Mouse (Mus musculus): ENCODE data around the gene Ttll5. TPM values are rescaled to one million over a fixed set of nuclear protein-coding genes. Genes with fewer than 3 reads are reported as not detected.

Ttll5 gene
- polyA plus RNA-seq (2012; rRNA removed) (5.6 and 6.2 TPM in 2 replicates), polyA plus RNA-seq (2014; fragmentation: Nextera tagmentation; extraction: Ambion mirVana) (6.4 and 7.1 TPM in 2 replicates)

- H3K36me3 ChIP-seq (replicated peaks; ENCODE audit: control insufficient read depth, insufficient read depth, low read depth), result peaks cover 7% of the 10 kb centered on the region
- TF ChIP-seq EP300 (IDR thresholded peaks at IDR 0.05; ENCODE audit: low read depth), result peak; percentile 25; the same call in 1 of the 2 replicates
- no peak for TF ChIP-seq CTCF (IDR thresholded peaks at IDR 0.05; ENCODE audit: low read depth)
- H3K9me3 ChIP-seq (ENCODE audit: control insufficient read depth, low read length), result no peaks in the 10 kb centered on the region
- H3K27ac ChIP-seq, result peak within 1 kb of the TSS; percentile 75
- H3K27me3 ChIP-seq (ENCODE audit: control insufficient read depth, insufficient read depth, low read length), result no peaks in the 10 kb centered on the region
- H3K4me1 ChIP-seq (replicated peaks; ENCODE audit: control insufficient read depth in 2 of 2, insufficient read depth in 2 of 2, low read length in 1 of 2), result peaks cover 8 to 9% of the 10 kb centered on the region in 2 experiments; a peak in 3 of 4 replicates
- H3K4me2 ChIP-seq (ENCODE audit: low read depth), result peak within 1 kb of the TSS; percentile 81
- under 1% methylated on average over 67 of the region's 67 CpGs for WGBS (ENCODE audit: insufficient replicate concordance)
- ATAC-seq (ENCODE audit: insufficient read depth) (peak; percentile 95), DNase-seq (ENCODE audit: low read depth in 3 of 3, low spot score in 3 of 3) (peak; percentile 94 to 96 (median 96))
- peak within 1 kb of the TSS; percentile 84 for H3K9ac ChIP-seq (replicated peaks)
- peak within 1 kb of the TSS; percentile 65 to 90 for H3K4me3 ChIP-seq (ENCODE audit: insufficient read depth in 1 of 2, low read depth in 2 of 2, low read length in 2 of 2)
Observed at GRCm38 (mm10) chr12:85824438-85825264, at the start of gene Ttll5, which contains the start of gene Erg28. Ttll5 (plus strand) TSS chr12:85824659. Erg28 (minus strand) TSS chr12:85824550.

DNA sequence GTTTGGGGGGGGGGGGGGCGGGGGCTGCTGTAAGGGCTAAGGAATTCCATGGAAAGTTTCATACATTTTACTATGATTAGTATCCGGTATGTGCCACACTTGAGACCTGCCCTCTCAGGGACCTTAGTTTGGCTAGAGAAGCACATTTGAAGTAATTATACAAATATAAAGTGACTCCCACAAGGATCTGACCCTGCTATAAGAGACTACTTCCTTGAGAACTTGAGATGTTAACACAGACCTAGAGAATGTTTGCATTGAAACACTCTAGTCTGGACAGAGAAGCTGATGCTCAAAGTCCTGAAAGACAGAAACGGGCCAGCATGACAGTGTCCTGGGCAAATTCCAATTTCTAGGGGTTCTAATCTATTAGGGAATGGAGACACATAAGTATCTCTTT is 45.5 kb upstream of the Ttll5 start:
- no peaks in the 10 kb centered on the region for H3K4me1 ChIP-seq (replicated peaks; ENCODE audit: control insufficient read depth in 2 of 2, insufficient read depth in 2 of 2, low read length in 1 of 2)
- H3K4me3 ChIP-seq (ENCODE audit: insufficient read depth in 1 of 2, low read depth in 2 of 2, low read length in 2 of 2), result no peak overlapping the region
- H3K4me2 ChIP-seq (ENCODE audit: low read depth), result no peak overlapping the region
- DNase-seq (ENCODE audit: low read depth in 3 of 3, low spot score in 3 of 3), result no peak
- H3K27ac ChIP-seq, result no peak overlapping the region
- no peak for TF ChIP-seq EP300 (IDR thresholded peaks at IDR 0.05; ENCODE audit: low read depth)
- TF ChIP-seq CTCF (IDR thresholded peaks at IDR 0.05; ENCODE audit: low read depth), result no peak
- H3K9ac ChIP-seq (replicated peaks), result no peak overlapping the region
- H3K36me3 ChIP-seq (replicated peaks; ENCODE audit: control insufficient read depth, insufficient read depth, low read depth), result no peaks in the 10 kb centered on the region
- H3K27me3 ChIP-seq (ENCODE audit: control insufficient read depth, insufficient read depth, low read length), result no peaks in the 10 kb centered on the region
- ATAC-seq (ENCODE audit: insufficient read depth), result no peak
- 56% methylated on average over 3 of the region's 3 CpGs for WGBS (ENCODE audit: insufficient replicate concordance)
- H3K9me3 ChIP-seq (ENCODE audit: control insufficient read depth, low read length), result no peaks in the 10 kb centered on the region

DNA sequence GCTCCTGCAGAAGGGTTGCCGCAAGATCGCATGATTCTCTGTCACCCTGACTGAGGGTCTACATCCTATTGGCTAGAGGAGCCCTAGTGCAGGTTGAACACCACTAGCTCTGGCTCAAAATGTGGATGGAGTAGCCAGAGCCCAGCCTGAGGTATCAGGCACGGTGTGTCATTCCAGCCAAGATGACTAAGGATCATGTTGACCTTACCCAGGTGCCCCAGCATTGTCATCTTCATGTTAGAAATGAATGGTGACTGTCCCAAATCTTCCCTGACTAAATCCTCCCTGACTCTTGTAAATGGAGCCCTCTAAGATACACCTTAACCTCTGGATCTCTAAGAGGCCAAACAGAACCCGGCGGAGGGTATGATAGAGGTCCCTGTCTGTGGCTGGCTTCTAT is 44.8 kb upstream of the Ttll5 start:
- Histone ChIP-seq H3K27me3 (ENCODE audit: control insufficient read depth, insufficient read depth, low read length) (no peaks in the 10 kb centered on the region), H3K9me3 (ENCODE audit: control insufficient read depth, low read length) (no peaks in the 10 kb centered on the region), H3K4me2 (ENCODE audit: low read depth) (no peak overlapping the region), H3K27ac (no peak overlapping the region), H3K4me3 (ENCODE audit: insufficient read depth in 1 of 2, low read depth in 2 of 2, low read length in 2 of 2) (no peak overlapping the region), H3K4me1 (replicated peaks; ENCODE audit: control insufficient read depth in 2 of 2, insufficient read depth in 2 of 2, low read length in 1 of 2) (0 out of 4 replicates have a peak, but pooled peaks cover 0 to under 1% of the 10 kb centered on the region in 2 experiments), H3K9ac (replicated peaks) (no peak overlapping the region), H3K36me3 (replicated peaks; ENCODE audit: control insufficient read depth, insufficient read depth, low read depth) (no peaks in the 10 kb centered on the region)
- ATAC-seq (ENCODE audit: insufficient read depth) (no peak), DNase-seq (ENCODE audit: low read depth in 3 of 3, low spot score in 3 of 3) (no peak)
- no peak for TF ChIP-seq CTCF (IDR thresholded peaks at IDR 0.05; ENCODE audit: low read depth)
- TF ChIP-seq EP300 (IDR thresholded peaks at IDR 0.05; ENCODE audit: low read depth), result no peak
- 84% methylated on average over 5 of the region's 5 CpGs for WGBS (ENCODE audit: insufficient replicate concordance)

DNA sequence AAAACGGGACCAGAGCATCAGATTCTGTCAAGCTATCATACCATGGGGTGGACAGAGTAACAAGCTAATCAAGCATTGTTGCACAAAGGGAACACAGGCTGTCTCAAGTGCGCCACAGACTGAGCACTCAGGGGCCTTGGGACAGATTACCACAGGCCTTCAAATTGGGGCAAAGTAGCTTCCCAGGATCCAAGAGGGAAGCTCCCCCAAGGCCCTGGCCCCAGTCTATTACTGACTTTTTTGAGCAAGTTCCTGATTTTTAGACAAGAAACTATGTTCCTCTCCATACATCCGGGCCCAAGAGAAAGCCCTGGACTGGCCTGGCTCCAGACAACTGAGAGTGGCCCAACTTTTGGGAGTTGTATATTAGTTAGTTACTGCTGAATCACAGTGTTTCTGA is 42.9 kb upstream of the Ttll5 start:
- 0 out of 4 replicates have a peak, but pooled peaks cover 0 to 4% of the 10 kb centered on the region in 2 experiments for H3K4me1 ChIP-seq (replicated peaks; ENCODE audit: control insufficient read depth in 2 of 2, insufficient read depth in 2 of 2, low read length in 1 of 2)
- no peaks in the 10 kb centered on the region for H3K36me3 ChIP-seq (replicated peaks; ENCODE audit: control insufficient read depth, insufficient read depth, low read depth)
- no peak overlapping the region for H3K9ac ChIP-seq (replicated peaks)
- DNase-seq (ENCODE audit: low read depth in 3 of 3, low spot score in 3 of 3) (no peak), ATAC-seq (ENCODE audit: insufficient read depth) (no peak)
- no peak overlapping the region for H3K27ac ChIP-seq
- TF ChIP-seq CTCF (IDR thresholded peaks at IDR 0.05; ENCODE audit: low read depth) (no peak), EP300 (IDR thresholded peaks at IDR 0.05; ENCODE audit: low read depth) (no peak)
- 49% methylated on average over 3 of the region's 3 CpGs for WGBS (ENCODE audit: insufficient replicate concordance)
- H3K9me3 ChIP-seq (ENCODE audit: control insufficient read depth, low read length), result no peaks in the 10 kb centered on the region
- no peak overlapping the region for H3K4me2 ChIP-seq (ENCODE audit: low read depth)
- H3K27me3 ChIP-seq (ENCODE audit: control insufficient read depth, insufficient read depth, low read length), result no peaks in the 10 kb centered on the region
- no peak overlapping the region for H3K4me3 ChIP-seq (ENCODE audit: insufficient read depth in 1 of 2, low read depth in 2 of 2, low read length in 2 of 2)

Measured in liver, embryonic 14.5 days (tissue).